Mouse (Mus musculus): ENCODE data around the gene Mrpl38. TPM values are rescaled to one million over a fixed set of nuclear protein-coding genes. Genes with fewer than 3 reads are reported as not detected.
"Not testable (repeated sequence)": the region's sequence is repeated elsewhere in the genome, so short reads cannot be mapped to it uniquely, and the experiment has no call there.

Gene Mrpl38
- total RNA-seq, 2 experiments from 2014 or later = 60.2 to 61.2 TPM

GRCm38 (mm10) chr11:116096213-116097108 is 42.2 kb downstream of the Mrpl38 start:
- DNase-seq (ENCODE audit: low spot score in 2 of 2) = no peak

- DNase-seq (ENCODE audit: low spot score in 2 of 2) = no peak
Observed at GRCm38 (mm10) chr11:116095573-116095972, 43.1 kb downstream of the Mrpl38 start.

- DNase-seq (ENCODE audit: low spot score in 2 of 2) = no peak
Observed at GRCm38 (mm10) chr11:116093771-116094565, 44.7 kb downstream of the Mrpl38 start.

GRCm38 (mm10) chr11:116092959-116093358 is 45.7 kb downstream of the Mrpl38 start:
- not testable (repeated sequence) for DNase-seq (ENCODE audit: low spot score in 2 of 2)

DNA sequence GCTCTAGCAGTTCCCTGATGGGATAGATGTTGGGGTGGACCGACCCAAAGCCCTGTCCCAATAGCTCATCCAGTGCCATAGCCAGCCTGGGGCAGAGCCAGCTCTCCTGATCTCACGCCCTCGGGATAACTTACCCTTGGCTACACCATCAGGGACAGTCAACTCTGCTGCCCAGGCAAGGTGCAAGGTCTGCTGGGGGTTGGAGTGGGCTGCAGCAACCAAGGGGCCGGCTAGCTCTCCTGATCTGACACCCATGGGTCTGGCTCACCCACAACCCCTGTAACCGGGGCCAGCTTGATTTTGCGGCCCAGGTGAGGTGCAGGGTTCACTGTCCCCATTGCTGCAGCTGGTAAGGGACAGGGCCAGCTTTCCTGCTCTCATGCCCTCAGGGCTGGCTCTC is 47.1 kb downstream of the Mrpl38 start:
- no peak for DNase-seq (ENCODE audit: low spot score in 2 of 2)

DNA sequence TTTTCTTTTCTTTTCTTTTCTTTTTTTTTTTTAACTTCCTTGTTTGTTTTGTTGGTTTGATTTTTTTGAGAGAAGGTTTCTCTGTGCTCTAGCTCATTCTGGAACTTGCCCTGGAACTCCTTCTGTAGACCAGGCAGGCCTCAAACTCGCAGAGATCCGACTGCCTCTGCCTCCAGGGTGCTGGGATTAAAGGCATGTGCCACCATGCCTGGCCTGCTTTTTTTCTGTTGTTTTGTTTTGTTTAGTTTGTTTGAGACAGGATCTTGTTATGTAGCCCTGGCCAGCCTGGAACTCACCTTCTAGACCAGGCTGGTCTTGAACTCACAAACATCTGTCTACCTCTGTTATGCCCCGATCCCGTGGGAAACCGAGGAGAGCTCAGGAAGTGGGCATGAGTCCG is 49.1 kb downstream of the Mrpl38 start:
- no peak for DNase-seq (ENCODE audit: low spot score in 2 of 2)

GRCm38 (mm10) chr11:116088741-116089394 is 49.8 kb downstream of the Mrpl38 start:
- DNase-seq (ENCODE audit: low spot score in 2 of 2) = no peak

DNA sequence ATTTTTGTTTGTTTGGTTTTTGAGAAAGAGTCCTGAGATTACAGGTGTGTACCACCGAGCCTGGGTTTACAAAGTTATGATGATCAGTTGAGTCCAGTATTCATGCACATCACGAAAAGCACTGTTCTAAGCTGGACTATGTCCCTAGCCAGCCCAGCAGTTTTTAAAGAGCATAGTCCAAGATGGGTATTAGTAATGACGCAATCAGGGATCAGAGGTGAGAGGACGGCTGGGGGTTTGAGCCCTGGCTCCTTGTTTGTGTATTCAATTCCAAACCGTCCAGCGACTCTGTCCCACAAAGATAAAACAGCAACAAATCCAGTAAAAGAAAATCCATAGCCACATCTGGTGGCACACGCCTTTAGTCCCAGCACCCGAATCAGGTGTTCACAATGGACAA is 50.5 kb downstream of the Mrpl38 start:
- DNase-seq (ENCODE audit: low spot score in 2 of 2) = no peak

GRCm38 (mm10) chr11:116087194-116088130 is 51.2 kb downstream of the Mrpl38 start:
- DNase-seq (ENCODE audit: low spot score in 2 of 2) = peak; percentile 80 to 91

DNA sequence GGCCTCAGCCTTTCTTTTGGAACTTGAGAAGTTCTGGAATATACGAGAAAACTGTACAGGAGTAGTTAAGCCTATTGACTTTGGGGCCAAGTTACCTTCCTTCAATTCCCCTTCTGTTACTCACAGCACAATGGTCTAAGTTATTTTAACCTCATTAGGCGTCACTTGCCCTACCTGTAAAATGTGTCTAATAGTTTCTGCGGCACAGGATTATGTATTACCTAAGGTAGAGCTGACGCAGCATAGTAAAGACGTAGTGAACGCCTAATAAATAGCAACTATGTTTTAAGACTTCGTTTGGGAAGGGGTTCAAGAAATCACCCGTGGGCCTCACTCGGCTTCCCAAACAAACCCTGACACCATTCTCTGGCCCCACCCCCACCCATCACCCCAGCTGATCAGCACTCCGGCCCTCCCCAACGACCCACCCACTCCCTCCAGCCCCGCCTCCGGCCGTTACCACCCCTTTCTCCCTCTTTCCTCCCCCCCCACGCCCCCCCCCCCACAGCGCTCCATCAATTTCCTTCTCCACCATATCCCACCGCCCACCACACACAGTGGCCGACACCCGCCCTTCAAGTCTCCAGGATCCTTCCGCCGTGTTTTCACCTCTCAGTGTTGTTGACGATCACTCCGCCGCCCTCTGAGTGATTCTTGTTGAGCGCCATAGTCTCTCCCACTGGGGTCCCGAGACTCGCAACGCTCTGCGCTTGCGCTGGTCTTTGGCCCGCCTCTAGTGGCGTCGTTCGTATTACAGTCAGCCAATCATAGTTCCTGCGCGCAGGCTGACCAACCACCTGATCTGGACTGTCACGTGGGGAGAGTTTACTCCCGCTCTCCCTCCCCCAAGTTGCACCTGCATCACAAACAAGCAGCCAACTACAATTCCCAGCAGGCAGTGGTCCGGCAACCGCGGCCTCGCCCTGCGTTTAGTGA is 52.1 kb downstream of the Mrpl38 start, which contains the start of gene Wbp2:
Wbp2 (minus strand) TSS at position 738 of the 936 bp plus-strand sequence.
- peak; percentile 99 for DNase-seq (ENCODE audit: low spot score in 2 of 2)

DNA sequence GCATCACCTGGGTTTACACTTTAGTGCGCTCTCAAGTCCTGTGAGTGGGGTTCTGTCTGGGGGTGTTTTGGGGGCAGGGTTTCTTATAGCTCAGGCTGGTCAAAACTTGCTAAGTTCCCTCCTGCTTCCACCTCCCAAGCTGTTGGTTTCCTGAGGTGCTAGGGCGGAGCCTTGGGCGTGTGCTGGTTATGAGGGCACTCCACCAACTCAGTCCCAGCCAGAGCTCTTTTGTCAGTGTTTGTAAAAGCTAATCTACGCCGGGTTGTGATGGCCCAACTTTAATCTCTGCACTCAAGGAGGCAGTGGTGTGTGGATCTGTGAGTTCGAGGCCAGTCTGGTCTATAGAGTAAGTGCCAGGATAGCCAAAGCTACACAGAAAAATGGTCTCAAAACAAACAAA is 54.5 kb downstream of the Mrpl38 start:
- DNase-seq (ENCODE audit: low spot score in 2 of 2) = no peak

- no peak for DNase-seq (ENCODE audit: low spot score in 2 of 2)
Observed at GRCm38 (mm10) chr11:116083096-116083672, 55.5 kb downstream of the Mrpl38 start.

Other genes starting within 250 kb of the Mrpl38 start
- under 1 TPM; 0.46 to 0.74 TPM for gene Smim5, start 238.9 kb downstream of the Mrpl38 start, total RNA-seq (2021)
- not detected for gene Smim6, start 226.9 kb downstream of the Mrpl38 start, total RNA-seq (2021)
- 10 to 100 TPM; 51.3 to 56.7 TPM for gene Sap30bp, start 205.6 kb downstream of the Mrpl38 start, total RNA-seq (2021)
- gene Recql5, start 205.4 kb downstream of the Mrpl38 start, total RNA-seq (2021) = 10 to 100 TPM; 28.6 to 29.4 TPM
- gene Itgb4, start 164.2 kb downstream of the Mrpl38 start, total RNA-seq (2021) = 1 to 10 TPM; 7.9 to 8.7 TPM
- gene Galk1, start 126.1 kb downstream of the Mrpl38 start, total RNA-seq (2021) = 10 to 100 TPM; 11.7 to 14.1 TPM
- 100 to 1,000 TPM; 267 to 281 TPM for gene H3f3b, start 110.9 kb downstream of the Mrpl38 start, total RNA-seq (2021)
- gene Unk, start 108.5 kb downstream of the Mrpl38 start, total RNA-seq (2021) = 10 to 100 TPM; 20.6 to 23.1 TPM
- 1 to 10 TPM; 1.6 to 3.0 TPM for gene Unc13d, start 60.9 kb downstream of the Mrpl38 start, total RNA-seq (2021)
- 100 to 1,000 TPM; 450 to 480 TPM for gene Wbp2, start 51.9 kb downstream of the Mrpl38 start, total RNA-seq (2021)
- gene Trim47, start 11.7 kb downstream of the Mrpl38 start, total RNA-seq (2021) = 1 to 10 TPM; 4.8 to 6.2 TPM
- gene Trim65, start 7.7 kb downstream of the Mrpl38 start, total RNA-seq (2021) = 1 to 10 TPM; 6.7 to 8.3 TPM
- 10 to 100 TPM; 82.3 to 83.6 TPM for gene Fbf1, start 29.3 kb upstream of the Mrpl38 start, total RNA-seq (2021)
- 10 to 100 TPM; 33.7 to 39.8 TPM for gene Ten1, start 60.0 kb upstream of the Mrpl38 start, total RNA-seq (2021)
- 100 to 1,000 TPM; 125 TPM for gene Acox1, start 60.2 kb upstream of the Mrpl38 start, total RNA-seq (2021)
- gene Evpl, start 99.2 kb upstream of the Mrpl38 start, total RNA-seq (2021) = under 1 TPM; 0.61 to 0.74 TPM
- gene Srp68, start 135.3 kb upstream of the Mrpl38 start, total RNA-seq (2021) = 10 to 100 TPM; 69.4 to 71.3 TPM
- gene Galr2, start 142.1 kb upstream of the Mrpl38 start, total RNA-seq (2021) = not detected
- gene Exoc7, start 168.4 kb upstream of the Mrpl38 start, total RNA-seq (2021) = 10 to 100 TPM; 69.4 to 85.5 TPM
- gene Foxj1, start 196.5 kb upstream of the Mrpl38 start, total RNA-seq (2021) = 1 to 10 TPM; 6.2 to 7.5 TPM